Mouse (Mus musculus) liver, adult 2 months (tissue): ENCODE data around the gene Pole4. TPM values are rescaled to one million over a fixed set of nuclear protein-coding genes. Genes with fewer than 3 reads are reported as not detected.
A peak's percentile ranks its signal among the peaks of the same experiment; 100 is the strongest.
"Not testable (repeated sequence)": the region's sequence is repeated elsewhere in the genome, so short reads cannot be mapped to it uniquely, and the experiment has no call there.

Experiments used
- DNase-seq: peaks from one replicate; pipeline ENCODE4 v3.0.0-alpha.2; 2011; ENCODE audit warnings: low read depth, low spot score; ENCODE audit errors: extremely low read depth
- H3K27ac ChIP-seq: fragments of 200-500 bp; replicated peaks from 2 replicates; pipeline ENCODE4 v1.5.1; 2012; ENCODE audit warnings: low read depth, mild to moderate bottlenecking, control low read depth, inconsistent platforms, low read length; ENCODE audit not compliant: insufficient read depth
- H3K27me3 ChIP-seq: fragments of 200-500 bp; 2 replicates; pipeline ENCODE4 v1.6.1; 2012; ENCODE audit warnings: mild to moderate bottlenecking, moderate library complexity, low read length, inconsistent platforms; ENCODE audit not compliant: control insufficient read depth, insufficient read depth
- H3K36me3 ChIP-seq: fragments of 200-500 bp; 2 replicates; pipeline ENCODE4 v1.6.1; 2012; ENCODE audit warnings: low read length, inconsistent platforms; ENCODE audit not compliant: control insufficient read depth, insufficient read depth
- H3K4me1 ChIP-seq: fragments of 200-500 bp; 2 replicates; pipeline ENCODE4 v1.6.1; 2011; ENCODE audit warnings: low read length; ENCODE audit not compliant: control insufficient read depth, insufficient read depth
- H3K4me3 ChIP-seq: fragments of 200-500 bp; 2 replicates; pipeline ENCODE4 v1.5.1; 2011; ENCODE audit warnings: low read depth, mild to moderate bottlenecking, control low read depth, low read length, moderate library complexity; ENCODE audit not compliant: insufficient read depth
- H3K79me2 ChIP-seq: fragments of 200-500 bp; 2 replicates; pipeline ENCODE4 v1.6.1; 2012; ENCODE audit warnings: inconsistent platforms, mild to moderate bottlenecking, low read length, moderate library complexity; ENCODE audit not compliant: control insufficient read depth, insufficient read depth
- H3K9ac ChIP-seq: fragments of 200-500 bp; 2 replicates; pipeline ENCODE4 v1.6.1; 2012; ENCODE audit warnings: low read depth, mild to moderate bottlenecking, control low read depth, inconsistent platforms, low read length
- CTCF ChIP-seq: fragments of 200-500 bp; IDR thresholded peaks from 2 replicates; pipeline ENCODE4 v1.5.1; 2011; ENCODE audit warnings: low read depth, low read length, control low read depth
- POLR2A ChIP-seq: fragments of 200-500 bp; IDR thresholded peaks from 2 replicates; pipeline ENCODE4 v1.6.1; 2011; ENCODE audit warnings: low read length, control low read depth; ENCODE audit not compliant: insufficient read depth; ENCODE audit errors: extremely low read depth
- WGBS: fragments of 180-500 bp; shearing (Covaris S2); methylation state at CpG from one replicate; pipeline ENCODE4 v1.1.7; 2018; 5-methylcytosine and 5-hydroxymethylcytosine counted together
- polyA plus RNA-seq: library from polyadenylated mRNA; depleted of rRNA; stranded (reverse); fragments of >200 nt; gene quantifications from 2 replicates; pipeline ENCODE4 v1.2.3, GENCODE M21; 2012
- total RNA-seq: library from RNA; depleted of rRNA; stranded (reverse); fragments of >200 nt; gene quantifications from 2 replicates; pipeline ENCODE4 v1.2.3, GENCODE M21; 2014

Gene Pole4
- total and polyA plus RNA-seq, 2 experiments = 12.2 to 23.7 TPM

- H3K36me3 ChIP-seq = no peaks in the 10 kb centered on the region
- no peak overlapping the region for H3K4me3 ChIP-seq
- H3K27ac ChIP-seq = no peak overlapping the region
- no peak for DNase-seq
- H3K79me2 ChIP-seq = no peaks in the 10 kb centered on the region
- no peaks in the 10 kb centered on the region for H3K27me3 ChIP-seq
- no peak overlapping the region for H3K9ac ChIP-seq
- 52% methylated on average over 5 of the region's 5 CpGs for whole genome bisulfite sequencing
- TF ChIP-seq CTCF (no peak), POLR2A (no peak)
- no peaks in the 10 kb centered on the region for H3K4me1 ChIP-seq
Observed at GRCm38 (mm10) chr6:82699831-82700230, 5.3 kb downstream of the Pole4 start.

GRCm38 (mm10) chr6:82696736-82697135 is 8.4 kb downstream of the Pole4 start:
- H3K4me3 ChIP-seq = no peak overlapping the region
- H3K9ac ChIP-seq = no peak overlapping the region
- no peaks in the 10 kb centered on the region for H3K36me3 ChIP-seq
- no peaks in the 10 kb centered on the region for H3K4me1 ChIP-seq
- H3K79me2 ChIP-seq = no peaks in the 10 kb centered on the region
- DNase-seq = no peak
- H3K27me3 ChIP-seq = no peaks in the 10 kb centered on the region
- WGBS = 95% methylated on average over 3 of the region's 3 CpGs
- no peak overlapping the region for H3K27ac ChIP-seq
- TF ChIP-seq POLR2A (no peak), CTCF (no peak)

GRCm38 (mm10) chr6:82694668-82695067 is 10.5 kb downstream of the Pole4 start:
- Histone ChIP-seq H3K27me3 (no peaks in the 10 kb centered on the region), H3K27ac (no peak overlapping the region), H3K79me2 (no peaks in the 10 kb centered on the region), H3K36me3 (no peaks in the 10 kb centered on the region), H3K4me1 (no peaks in the 10 kb centered on the region), H3K4me3 (no peak overlapping the region), H3K9ac (no peak overlapping the region)
- WGBS = 60% methylated on average over 13 of the region's 13 CpGs
- no peak for DNase-seq
- no peak for TF ChIP-seq POLR2A
- TF ChIP-seq CTCF = no peak

- Histone ChIP-seq H3K4me3 (no peak overlapping the region), H3K27me3 (no peaks in the 10 kb centered on the region), H3K27ac (no peak overlapping the region), H3K36me3 (no peaks in the 10 kb centered on the region), H3K4me1 (no peaks in the 10 kb centered on the region), H3K79me2 (no peaks in the 10 kb centered on the region), H3K9ac (no peak overlapping the region)
- WGBS = 75% methylated on average over 4 of the region's 4 CpGs
- no peak for DNase-seq
- TF ChIP-seq POLR2A = no peak
- no peak for TF ChIP-seq CTCF
Observed at GRCm38 (mm10) chr6:82689474-82689873, 15.7 kb downstream of the Pole4 start.

- DNase-seq, H3K9ac ChIP-seq, H3K79me2 ChIP-seq, H3K36me3 ChIP-seq, H3K27me3 ChIP-seq, H3K4me1 ChIP-seq, H3K4me3 ChIP-seq, H3K27ac ChIP-seq: not testable (repeated sequence)
- 88% methylated on average over 5 of the region's 5 CpGs for WGBS
Observed at GRCm38 (mm10) chr6:82688586-82688985, 16.6 kb downstream of the Pole4 start.

- H3K4me1 ChIP-seq = no peaks in the 10 kb centered on the region
- H3K36me3 ChIP-seq = no peaks in the 10 kb centered on the region
- H3K4me3 ChIP-seq = no peak overlapping the region
- TF ChIP-seq POLR2A = no peak
- no peak for TF ChIP-seq CTCF
- peak; percentile 63 for DNase-seq
- H3K27me3 ChIP-seq = no peaks in the 10 kb centered on the region
- H3K27ac ChIP-seq = no peak overlapping the region
- no peaks in the 10 kb centered on the region for H3K79me2 ChIP-seq
- H3K9ac ChIP-seq = no peak overlapping the region
Observed at GRCm38 (mm10) chr6:82684136-82684535, 21.0 kb downstream of the Pole4 start.

- not testable (repeated sequence) for H3K27me3 ChIP-seq, H3K4me1 ChIP-seq, H3K4me3 ChIP-seq, H3K36me3 ChIP-seq, DNase-seq, H3K79me2 ChIP-seq, H3K27ac ChIP-seq, H3K9ac ChIP-seq
- WGBS = 78% methylated on average over 2 of the region's 2 CpGs
Observed at GRCm38 (mm10) chr6:82679286-82679685, 25.9 kb downstream of the Pole4 start.

- not testable (repeated sequence) for H3K27ac ChIP-seq, H3K79me2 ChIP-seq, H3K4me1 ChIP-seq, H3K27me3 ChIP-seq, DNase-seq, H3K36me3 ChIP-seq, H3K4me3 ChIP-seq, H3K9ac ChIP-seq
- WGBS = 75% methylated on average over 3 of the region's 3 CpGs
Observed at GRCm38 (mm10) chr6:82677629-82678028, 27.5 kb downstream of the Pole4 start.
